Mouse (Mus musculus) neural tube, embryonic 14.5 days (tissue): ENCODE results near the gene Gatad2a. TPM values are rescaled to one million over a fixed set of nuclear protein-coding genes. Genes with fewer than 3 reads are reported as not detected.

Source experiments
- ATAC-seq: fragments of 200-750 bp; cut with Nextera tagmentation; 2 replicates; pipeline ENCODE4 v1.8.0; 2017; ENCODE audit warnings: low read depth, mild to moderate bottlenecking, moderate TSS enrichment, moderate library complexity
- H3K27ac ChIP-seq: fragments of 300-500 bp; sonication (generic); 2 replicates; pipeline ENCODE4 v1.5.1; 2014; ENCODE audit warnings: low read depth, mild to moderate bottlenecking, control low read depth, low read length, moderate library complexity, mixed read lengths
- H3K27me3 ChIP-seq: fragments of 300-500 bp; sonication (generic); 2 replicates; pipeline ENCODE4 v1.6.1; 2014; ENCODE audit warnings: low read length; ENCODE audit not compliant: control insufficient read depth, insufficient read depth
- H3K36me3 ChIP-seq: fragments of 300-500 bp; sonication (generic); 2 replicates; pipeline ENCODE4 v1.6.1; 2014; ENCODE audit warnings: low read length, mixed read lengths; ENCODE audit not compliant: control insufficient read depth, insufficient read depth
- H3K4me1 ChIP-seq: fragments of 300-500 bp; sonication (generic); 2 replicates; pipeline ENCODE4 v1.6.1; 2014; ENCODE audit warnings: low read length; ENCODE audit not compliant: control insufficient read depth, insufficient read depth
- H3K4me2 ChIP-seq: fragments of 300-500 bp; sonication (generic); 2 replicates; pipeline ENCODE4 v1.6.1; 2014; ENCODE audit warnings: mild to moderate bottlenecking, low read depth, low read length, control low read depth
- H3K4me3 ChIP-seq: fragments of 300-500 bp; sonication (generic); 2 replicates; pipeline ENCODE4 v1.5.1; 2014; ENCODE audit warnings: low read depth, low read length, control low read depth, mixed read lengths
- H3K9ac ChIP-seq: fragments of 300-500 bp; sonication (generic); replicated peaks from 2 replicates; pipeline ENCODE4 v1.6.1; 2014; ENCODE audit warnings: low read depth, mild to moderate bottlenecking, control low read depth, low read length, mixed read lengths
- H3K9me3 ChIP-seq: fragments of 300-500 bp; sonication (generic); 2 replicates; pipeline ENCODE4 v1.6.1; 2016; ENCODE audit warnings: low read length; ENCODE audit not compliant: control insufficient read depth
- WGBS: fragments of 180-500 bp; shearing (Covaris S2); extraction: QIAGEN DNeasy Blood & Tissue Kit; methylation state at CpG from one replicate; pipeline ENCODE4 v1.1.7; 2014; 5-methylcytosine and 5-hydroxymethylcytosine counted together
- polyA plus RNA-seq: library from polyadenylated mRNA; unstranded; fragments of >200 nt; fragmentation: Nextera tagmentation; extraction: Ambion mirVana; gene quantifications from 2 replicates; pipeline ENCODE4 v1.2.1, GENCODE M21; 2014

The Gatad2a gene
- polyA plus RNA-seq: 20.9 and 27.5 TPM in 2 replicates

DNA sequence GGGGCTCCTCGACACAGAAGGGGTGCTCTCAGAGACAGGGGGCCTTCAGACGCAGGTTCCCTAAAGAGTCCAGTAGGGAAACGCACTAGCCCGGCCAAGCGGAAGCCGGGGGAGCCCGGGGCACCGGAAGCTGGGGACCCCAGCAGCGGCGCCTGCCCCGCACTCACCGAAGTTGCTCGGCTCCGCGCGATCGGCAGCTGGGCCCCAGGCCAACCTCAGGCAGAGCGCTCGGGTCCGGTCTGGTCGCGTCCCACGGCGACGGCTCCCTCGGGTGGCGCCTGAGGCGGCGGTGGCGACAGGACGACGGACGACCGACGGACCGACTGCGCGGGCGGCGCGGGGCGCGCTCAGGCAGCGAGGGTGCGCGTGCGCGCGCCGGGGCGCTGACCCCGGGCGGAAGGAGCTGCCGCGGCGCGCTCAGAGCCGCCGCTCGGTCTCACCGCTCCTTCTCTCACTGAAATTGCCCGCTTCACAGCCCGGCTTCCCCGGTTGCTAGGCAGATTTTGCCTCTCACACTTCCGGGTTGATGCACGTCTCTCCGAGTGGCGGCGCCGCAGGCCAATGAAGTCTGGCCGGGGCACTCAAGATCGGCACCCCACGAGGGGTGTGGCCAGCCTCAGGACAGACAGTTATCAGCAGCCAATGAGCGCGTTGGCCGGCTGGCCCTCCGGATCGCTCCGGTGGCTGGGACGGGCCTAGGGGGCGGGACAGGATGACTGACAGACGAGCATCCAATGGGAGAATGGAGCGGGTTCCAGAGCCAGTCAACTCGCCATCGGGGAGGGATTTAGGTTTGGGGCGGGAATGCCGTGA, at the start of gene Gatad2a:
Gene Gatad2a, minus strand, starts transcription at position 609 of the 813 bp plus-strand sequence.
- peak within 1 kb of the TSS; percentile 76 for H3K9ac ChIP-seq
- under 1% methylated on average over 85 of the region's 87 CpGs for WGBS
- H3K4me1 ChIP-seq: peaks cover 9% of the 10 kb centered on the region

DNA sequence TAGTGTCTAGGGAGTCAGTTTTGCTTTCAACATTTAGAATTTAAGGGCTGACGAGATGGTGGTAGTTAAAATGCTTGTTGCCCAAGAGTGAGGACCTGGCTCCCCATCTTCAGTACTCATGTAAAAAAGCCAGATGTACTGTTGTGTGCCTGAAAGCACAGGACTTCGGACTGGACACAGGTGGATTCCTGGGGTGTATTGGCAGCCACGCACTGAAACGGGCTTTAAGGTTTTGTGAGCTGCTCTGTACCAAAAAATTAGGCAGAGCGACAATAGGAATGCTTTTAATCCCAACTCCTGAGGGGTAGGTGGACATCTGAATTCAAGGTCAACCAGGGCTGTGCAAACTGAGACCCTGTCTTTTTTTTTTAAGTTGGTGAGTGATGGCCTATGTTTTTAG, 47.8 kb upstream of the Gatad2a start:
- H3K4me1 ChIP-seq: peaks cover 20% of the 10 kb centered on the region
- no peaks in the 10 kb centered on the region for H3K9me3 ChIP-seq
- H3K4me2 ChIP-seq: peak overlapping the region; percentile 96
- 92% methylated on average over 5 of the region's 5 CpGs for WGBS
- no peaks in the 10 kb centered on the region; the same call in 1 of the 2 replicates for H3K27me3 ChIP-seq
- ATAC-seq: no peak
- H3K27ac ChIP-seq: no peak overlapping the region
- H3K36me3 ChIP-seq: peaks cover 5% of the 10 kb centered on the region; the same call in 1 of the 2 replicates
- peak overlapping the region; percentile 99 for H3K4me3 ChIP-seq
- no peak overlapping the region; the same call in 1 of the 2 replicates for H3K9ac ChIP-seq

More for the DNA sequence above, at the start of gene Gatad2a:
- Histone ChIP-seq H3K36me3 (no peaks in the 10 kb centered on the region; the same call in 1 of the 2 replicates), H3K27me3 (no peaks in the 10 kb centered on the region), H3K4me3 (peak within 1 kb of the TSS; percentile 77), H3K4me2 (peak within 1 kb of the TSS; percentile 89), H3K27ac (peak within 1 kb of the TSS; percentile 80), H3K9me3 (no peaks in the 10 kb centered on the region)
- peak; percentile 100 for ATAC-seq

DNA sequence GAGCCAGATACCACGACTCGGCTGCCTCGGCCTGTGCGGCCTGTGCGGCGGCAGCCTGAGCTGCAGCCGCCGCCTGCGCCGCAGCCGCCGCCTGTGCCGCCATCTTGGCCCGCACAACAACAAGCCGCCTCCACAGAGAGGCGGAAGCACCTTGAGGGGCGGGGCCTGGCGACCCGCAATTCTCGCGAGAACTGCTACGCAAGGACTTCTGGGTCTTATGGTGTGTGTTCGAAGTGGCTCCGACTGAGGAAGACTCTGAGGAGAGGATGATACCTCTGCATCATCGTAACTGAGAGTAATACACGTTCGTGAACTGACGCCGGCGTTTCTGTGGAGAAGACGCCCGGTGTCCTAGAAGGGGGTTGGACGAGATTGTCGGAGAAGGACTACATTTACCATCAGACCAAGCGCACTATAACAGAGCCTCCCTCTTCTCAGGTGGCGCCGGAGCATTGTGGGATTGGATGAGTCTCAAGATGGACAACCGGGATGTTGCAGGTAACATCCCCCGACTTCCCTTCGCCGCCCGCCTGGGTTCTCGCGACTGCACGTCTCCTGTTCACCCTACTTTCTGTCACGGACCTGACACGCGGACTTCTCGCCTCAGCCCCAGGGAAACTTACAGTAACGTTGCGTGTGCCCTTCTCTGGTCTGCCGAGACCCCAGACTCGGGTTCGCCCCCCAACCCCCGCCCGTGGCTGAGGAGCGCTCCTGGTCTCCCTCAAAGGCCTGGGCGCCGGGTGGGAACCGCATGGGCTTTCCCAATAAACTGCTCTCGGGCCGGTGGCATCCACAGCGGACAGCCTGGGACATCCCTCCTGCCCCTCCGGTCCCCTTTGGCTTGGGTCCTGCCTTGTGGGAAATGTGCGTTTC, 46.6 kb upstream of the Gatad2a start, which contains the start of the genes Mau2 and Sugp1:
Gene Mau2, minus strand, starts transcription at position 152 of the 873 bp plus-strand sequence.
Gene Sugp1, plus strand, starts transcription at position 231 of the 873 bp plus-strand sequence.
- Histone ChIP-seq H3K9me3 (no peaks in the 10 kb centered on the region), H3K9ac (peak within 1 kb of the TSS; percentile 93), H3K27me3 (no peaks in the 10 kb centered on the region; the same call in 1 of the 2 replicates), H3K36me3 (no peaks in the 10 kb centered on the region), H3K4me3 (peak within 1 kb of the TSS; percentile 99), H3K27ac (peak within 1 kb of the TSS; percentile 87), H3K4me1 (peaks cover 20% of the 10 kb centered on the region), H3K4me2 (peak within 1 kb of the TSS; percentile 96)
- under 1% methylated on average over 64 of the region's 65 CpGs for WGBS
- ATAC-seq: peak; percentile 98

DNA sequence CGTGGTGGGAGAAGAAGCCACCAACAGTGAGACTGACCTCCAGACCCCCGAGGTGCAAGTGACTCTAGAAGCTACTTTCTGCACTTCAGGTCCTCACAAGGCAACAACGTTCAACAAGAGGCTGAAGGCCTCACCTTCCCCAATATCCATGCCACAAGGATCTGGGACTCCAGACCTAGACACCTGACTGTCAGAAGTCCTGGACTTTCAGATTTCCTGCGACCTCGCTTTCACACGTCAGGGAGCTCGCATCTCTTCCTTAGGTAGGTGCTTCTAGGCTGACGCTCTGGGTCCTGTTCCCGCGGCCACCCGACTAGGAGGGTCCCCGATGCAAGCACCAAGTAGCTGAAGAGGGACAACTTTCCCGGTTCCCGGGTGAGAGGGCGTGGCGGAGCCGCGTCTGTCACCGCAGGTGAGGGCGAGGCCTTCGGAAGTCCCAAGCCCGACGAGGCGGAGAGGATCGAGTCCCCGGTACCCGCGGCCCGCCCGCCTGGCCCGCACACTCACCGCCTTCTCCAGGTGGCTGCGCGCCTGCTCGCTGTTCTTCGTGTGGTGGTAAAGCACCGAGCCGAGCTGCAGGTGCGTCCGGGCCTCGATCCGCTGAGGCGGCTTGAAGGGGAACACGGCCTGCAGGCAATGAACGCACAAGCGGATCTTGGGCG, 45.8 kb upstream of the Gatad2a start:
- Histone ChIP-seq H3K9me3 (no peaks in the 10 kb centered on the region), H3K27ac (peak overlapping the region; percentile 87), H3K36me3 (no peaks in the 10 kb centered on the region), H3K4me2 (peak overlapping the region; percentile 95), H3K4me3 (peak overlapping the region; percentile 99), H3K9ac (peak overlapping the region; percentile 93), H3K27me3 (no peaks in the 10 kb centered on the region; the same call in 1 of the 2 replicates), H3K4me1 (peaks cover 20% of the 10 kb centered on the region)
- WGBS: 2% methylated on average over 47 of the region's 47 CpGs
- ATAC-seq: no peak; the same call in 1 of the 2 replicates

DNA sequence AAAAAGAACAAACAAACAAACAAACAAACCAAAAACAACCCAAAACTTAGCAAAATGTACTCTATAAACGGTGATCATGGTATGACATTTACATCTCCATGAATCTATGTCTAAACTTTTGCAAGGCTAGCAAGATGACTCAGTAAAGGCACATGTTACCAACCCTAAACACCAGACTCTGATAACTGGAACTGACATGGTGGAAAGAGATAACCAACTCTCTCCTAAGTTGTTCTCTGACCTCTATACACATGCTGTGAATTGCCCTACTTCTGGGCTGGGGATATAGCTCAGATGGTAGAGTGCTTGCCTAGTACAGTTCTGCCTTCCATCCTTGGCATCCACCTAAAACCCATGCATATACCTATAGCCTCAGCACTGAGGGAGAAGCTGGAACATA, 41.8 kb upstream of the Gatad2a start:
- H3K4me2 ChIP-seq: no peak overlapping the region
- 83% methylated on average over 1 of the region's 1 CpGs for WGBS
- H3K27me3 ChIP-seq: no peaks in the 10 kb centered on the region; the same call in 1 of the 2 replicates
- no peaks in the 10 kb centered on the region for H3K36me3 ChIP-seq
- H3K4me3 ChIP-seq: no peak overlapping the region
- no peak overlapping the region for H3K9ac ChIP-seq
- no peak for ATAC-seq
- no peaks in the 10 kb centered on the region for H3K9me3 ChIP-seq
- no peak overlapping the region for H3K27ac ChIP-seq
- H3K4me1 ChIP-seq: peaks cover 13% of the 10 kb centered on the region

DNA sequence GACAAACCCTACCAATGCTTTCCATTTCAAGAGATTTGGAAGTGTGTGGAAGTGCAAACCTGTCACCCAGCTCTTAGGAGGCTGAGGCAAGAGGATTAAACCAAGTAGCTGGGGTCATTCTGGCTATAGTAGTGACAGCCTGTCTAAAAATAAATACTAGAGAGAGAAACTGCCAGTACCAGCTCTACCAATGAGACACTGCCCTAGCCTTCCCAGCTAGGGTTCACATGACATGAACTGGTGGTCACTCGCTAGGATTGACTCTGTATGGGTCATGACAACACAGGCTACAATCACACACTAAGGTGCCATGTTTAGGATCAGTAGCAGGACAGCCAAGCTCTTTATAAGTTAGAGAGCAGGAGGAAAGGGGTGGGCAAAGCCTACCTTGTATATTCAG, 34.1 kb upstream of the Gatad2a start:
- Histone ChIP-seq H3K9ac (no peak overlapping the region), H3K36me3 (peaks cover 58% of the 10 kb centered on the region), H3K27ac (no peak overlapping the region), H3K9me3 (no peaks in the 10 kb centered on the region), H3K27me3 (no peaks in the 10 kb centered on the region), H3K4me1 (no peaks in the 10 kb centered on the region), H3K4me3 (no peak overlapping the region), H3K4me2 (no peak overlapping the region)
- WGBS: 97% methylated on average over 1 of the region's 1 CpGs
- ATAC-seq: no peak

DNA sequence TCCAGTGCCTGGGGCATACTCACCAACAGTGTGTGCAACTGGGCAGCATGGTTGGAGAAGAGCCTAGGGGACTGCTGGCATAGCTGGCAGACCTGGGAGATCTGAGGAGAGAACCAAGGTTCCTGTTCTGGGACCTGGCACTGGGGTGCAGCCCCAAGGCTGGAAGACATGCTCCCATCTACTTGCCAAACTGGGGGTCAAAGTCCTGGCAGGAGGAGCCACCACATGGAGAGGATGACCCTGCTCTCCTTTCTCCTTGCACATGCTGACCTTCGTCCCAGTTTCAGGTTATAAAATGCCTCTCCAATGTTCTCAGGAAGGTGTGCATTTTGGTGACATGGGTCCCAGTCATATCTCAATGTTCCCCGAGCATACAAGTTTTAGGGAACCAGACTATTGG, 30.0 kb upstream of the Gatad2a start:
- no peaks in the 10 kb centered on the region for H3K4me1 ChIP-seq
- no peaks in the 10 kb centered on the region for H3K27me3 ChIP-seq
- no peaks in the 10 kb centered on the region for H3K9me3 ChIP-seq
- H3K36me3 ChIP-seq: peaks cover 93% of the 10 kb centered on the region
- WGBS: 100% methylated on average over 2 of the region's 2 CpGs
- no peak overlapping the region for H3K27ac ChIP-seq
- no peak overlapping the region for H3K4me3 ChIP-seq
- no peak overlapping the region for H3K4me2 ChIP-seq
- H3K9ac ChIP-seq: no peak overlapping the region
- no peak for ATAC-seq

DNA sequence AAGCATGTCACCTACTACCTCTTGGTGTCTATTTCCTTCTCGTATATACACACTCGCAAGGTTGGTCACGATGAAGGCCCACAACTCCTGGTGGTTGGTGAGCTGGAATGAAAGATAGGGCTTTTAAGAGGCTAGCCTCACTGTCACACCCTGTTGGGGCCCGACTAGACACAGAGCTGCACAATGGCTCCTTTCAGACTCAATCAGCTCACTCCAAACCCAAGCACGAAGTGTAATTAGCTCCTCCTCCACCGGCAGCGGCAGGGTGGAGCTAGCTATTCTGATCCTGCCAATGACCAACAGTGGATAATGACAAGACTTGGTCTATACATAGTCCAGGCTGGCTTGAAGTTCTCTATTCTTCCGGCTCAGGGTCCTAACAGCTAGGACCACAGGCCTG, 27.4 kb upstream of the Gatad2a start:
- no peaks in the 10 kb centered on the region for H3K27me3 ChIP-seq
- no peaks in the 10 kb centered on the region for H3K4me1 ChIP-seq
- H3K4me3 ChIP-seq: no peak overlapping the region
- 75% methylated on average over 8 of the region's 8 CpGs for WGBS
- peaks cover 93% of the 10 kb centered on the region for H3K36me3 ChIP-seq
- H3K4me2 ChIP-seq: no peak overlapping the region
- no peak overlapping the region for H3K27ac ChIP-seq
- no peaks in the 10 kb centered on the region for H3K9me3 ChIP-seq
- no peak for ATAC-seq
- H3K9ac ChIP-seq: no peak overlapping the region
